Mouse (Mus musculus) cerebral cortex, adult 2 months (tissue): ENCODE measurements around the gene Mta1.

ENCODE experiments used
- WGBS: fragments of 180-500 bp; shearing (Covaris S2); methylation state at CpG from one replicate; pipeline ENCODE4 v1.1.7; 2018; 5-methylcytosine and 5-hydroxymethylcytosine counted together

The Mta1 gene

DNA sequence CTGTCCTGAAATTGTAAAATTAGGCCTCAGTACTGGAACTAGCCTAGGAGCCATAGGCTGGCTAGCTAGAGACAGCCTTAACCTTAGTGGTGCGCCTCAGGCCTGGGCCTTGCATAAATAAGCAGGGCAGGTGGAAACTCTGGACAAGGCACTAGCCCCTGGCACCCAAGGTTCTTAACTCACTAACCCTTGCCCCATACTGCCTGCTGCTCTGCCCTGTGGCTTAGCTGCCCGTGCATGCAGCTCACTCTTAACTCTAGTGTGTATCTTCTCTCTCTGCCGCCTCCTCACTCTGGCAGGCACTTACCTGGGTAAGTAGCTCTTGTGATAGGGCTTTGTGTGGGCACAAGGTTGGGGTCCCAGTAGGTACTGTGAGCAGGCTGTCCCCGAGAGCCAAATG, 36.4 kb downstream of the Mta1 start:
- 77% methylated on average over 4 of the region's 4 CpGs for WGBS

DNA sequence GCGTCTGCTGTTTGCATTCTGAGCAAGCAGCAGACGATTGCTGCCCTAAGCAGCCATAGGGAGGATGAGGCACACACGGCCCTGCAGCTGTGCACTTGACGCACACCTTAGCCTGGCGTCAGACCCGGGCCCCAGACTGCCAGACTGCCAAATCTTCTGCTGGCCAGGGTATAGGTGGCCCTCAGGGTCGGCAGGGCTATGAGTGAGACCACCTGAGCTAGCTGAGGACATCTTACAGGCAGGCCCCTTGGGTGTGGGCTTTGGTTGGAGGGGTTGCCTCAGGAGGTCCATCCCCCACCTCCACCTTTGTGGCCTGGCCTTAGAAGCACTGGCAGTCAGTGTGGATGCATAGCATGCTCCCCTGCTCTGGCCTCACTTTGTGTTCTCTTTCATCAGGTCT, 37.3 kb downstream of the Mta1 start:
- WGBS = 83% methylated on average over 7 of the region's 7 CpGs

DNA sequence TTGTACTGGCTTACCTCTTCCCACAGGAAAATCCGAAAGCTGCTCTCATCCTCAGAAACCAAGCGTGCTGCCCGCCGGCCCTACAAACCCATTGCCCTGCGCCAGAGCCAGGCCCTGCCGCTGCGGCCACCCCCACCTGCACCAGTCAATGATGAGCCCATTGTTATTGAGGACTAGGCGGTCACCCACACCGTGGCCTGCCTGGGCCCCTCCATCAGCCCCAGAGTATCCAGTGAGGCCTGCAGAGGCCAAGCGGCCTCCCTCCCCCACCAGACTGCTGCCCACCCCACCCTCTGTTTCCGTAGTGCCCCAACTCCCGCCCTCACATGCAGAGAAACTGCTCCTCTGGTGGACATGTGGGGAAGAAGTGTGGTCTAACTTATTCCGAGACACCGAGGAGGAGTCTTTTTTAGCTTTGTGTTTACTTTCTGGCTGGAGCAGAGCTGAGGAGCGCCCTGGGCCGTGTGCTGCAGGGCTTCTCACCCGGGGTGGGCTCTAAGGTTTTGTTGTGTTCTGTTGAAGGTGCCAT, 38.5 kb downstream of the Mta1 start:
- WGBS = 60% methylated on average over 17 of the region's 17 CpGs

DNA sequence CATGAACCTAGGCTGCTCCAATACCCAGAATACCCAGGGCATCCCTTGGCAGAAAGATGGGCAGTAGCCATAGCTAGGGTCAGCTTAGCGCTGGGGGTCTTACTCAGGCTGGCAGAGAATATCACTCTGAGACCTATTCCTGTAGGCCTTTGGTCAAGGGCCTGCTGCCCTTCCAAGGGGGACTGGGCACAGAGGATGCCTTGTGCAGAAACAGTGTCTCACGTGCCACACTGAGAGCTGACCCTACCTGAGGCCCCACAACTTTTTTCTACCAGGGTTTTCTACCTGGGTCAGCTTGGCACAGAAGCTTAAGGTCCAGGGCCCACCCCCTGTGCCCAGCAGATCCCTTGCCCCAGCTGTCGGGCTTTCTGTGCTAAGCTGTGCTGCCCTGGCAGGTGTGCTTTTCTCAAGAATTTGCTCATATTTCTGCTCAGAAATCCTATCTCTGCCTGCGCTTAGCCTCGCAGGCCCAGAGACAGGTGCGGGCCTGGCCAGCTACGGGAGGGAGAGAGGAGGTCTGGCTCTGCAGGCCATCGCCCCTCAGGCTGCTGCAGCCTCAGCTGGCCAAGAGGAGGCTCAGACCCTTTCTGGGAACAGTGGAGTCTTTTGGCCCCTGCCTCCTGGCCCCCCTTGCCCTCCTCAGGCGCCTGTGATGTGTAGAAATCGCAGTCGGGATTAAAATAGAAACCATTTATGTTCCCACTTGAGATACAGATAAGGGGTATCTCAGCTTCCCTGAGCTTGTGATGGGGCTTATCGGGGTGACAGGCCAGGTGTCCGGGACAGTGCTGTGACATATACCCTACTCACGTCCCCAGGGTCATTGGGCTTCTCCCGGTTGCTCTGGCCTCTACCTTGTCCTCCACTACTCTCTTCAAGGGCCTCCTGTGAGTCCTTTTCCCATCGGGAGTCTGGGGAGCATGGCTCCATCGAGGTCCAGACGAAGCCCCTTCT, 39.5 kb downstream of the Mta1 start:
- WGBS = 84% methylated on average over 18 of the region's 18 CpGs

DNA sequence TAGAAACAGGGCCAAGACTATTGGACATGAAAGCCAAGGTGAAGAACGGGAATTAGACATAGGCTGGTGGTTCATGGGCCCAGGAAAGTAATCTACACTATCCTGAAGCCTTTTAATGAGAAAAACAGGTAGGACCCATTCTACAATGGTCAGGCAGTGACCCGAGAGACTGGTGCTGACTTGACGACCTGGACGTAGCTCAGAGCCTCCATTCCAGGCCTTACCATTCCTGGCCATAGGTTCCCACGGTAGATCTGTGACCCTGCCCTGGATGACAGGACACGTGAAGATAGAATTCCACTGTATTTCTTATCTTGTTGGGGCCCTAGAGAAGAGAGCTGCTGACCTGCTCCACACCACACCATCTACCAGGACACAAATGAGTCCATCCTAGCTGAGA, 40.2 kb downstream of the Mta1 start:
- 92% methylated on average over 6 of the region's 6 CpGs for WGBS

GRCm38 (mm10) chr12:113138901-113139864, 41.1 kb downstream of the Mta1 start:
- WGBS = 42% methylated on average over 11 of the region's 11 CpGs

- WGBS = under 1% methylated on average over 68 of the region's 68 CpGs
These were observed 42.0 kb downstream of the Mta1 start, which contains the start of gene Crip2 for GRCm38 (mm10) chr12:113139908-113140615. Gene Crip2, plus strand, starts transcription at chr12:113140236.

GRCm38 (mm10) chr12:113140616-113141411, 42.7 kb downstream of the Mta1 start:
- WGBS = 4% methylated on average over 49 of the region's 49 CpGs

GRCm38 (mm10) chr12:113141531-113141973, 43.5 kb downstream of the Mta1 start:
- 14% methylated on average over 8 of the region's 8 CpGs for WGBS

DNA sequence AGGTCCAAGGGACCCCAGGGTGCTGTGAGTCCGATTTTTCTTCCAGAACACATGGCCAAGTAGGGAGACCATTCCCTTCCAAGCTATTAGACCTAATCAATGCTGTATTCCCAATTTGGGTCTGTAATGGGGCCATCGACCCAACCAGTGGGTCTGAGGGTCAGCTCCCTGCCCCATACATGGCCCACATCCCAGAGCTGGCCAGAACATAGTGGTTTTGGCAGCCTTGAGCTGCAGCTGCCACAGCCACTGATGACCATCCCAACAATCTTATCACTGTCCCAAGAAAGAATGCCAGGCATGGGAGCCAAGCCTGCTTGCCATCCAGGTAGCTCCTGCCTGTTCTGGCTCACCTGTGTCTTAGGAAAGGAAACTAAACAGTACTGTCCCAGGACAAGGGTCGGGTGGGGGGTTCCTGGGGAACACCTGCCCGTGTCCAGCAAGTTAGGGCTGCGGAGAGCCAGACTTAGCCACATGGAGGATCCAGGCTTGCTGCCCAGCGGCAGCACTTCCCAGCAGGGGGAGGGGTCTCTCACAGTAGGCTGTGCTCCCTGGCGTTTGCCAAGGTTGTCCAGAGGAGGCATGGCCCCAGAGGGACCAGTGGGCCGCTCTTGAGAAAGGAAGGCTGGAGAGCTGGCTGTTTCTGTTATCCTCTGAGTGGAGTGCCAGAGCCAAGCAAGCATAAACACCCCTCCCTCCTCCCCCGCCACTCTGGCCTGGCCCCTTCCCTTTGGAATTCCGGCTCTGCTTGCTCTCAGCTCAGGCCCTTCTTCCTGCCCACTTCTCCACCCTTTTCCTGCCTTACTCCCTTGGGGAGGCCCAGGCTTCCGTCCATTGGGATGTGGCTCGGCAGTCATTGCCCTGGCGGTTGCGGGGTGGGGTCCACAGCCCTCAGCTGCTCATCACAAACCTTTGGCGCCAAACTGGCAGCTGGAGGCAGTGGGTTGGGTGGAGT, 44.2 kb downstream of the Mta1 start:
- 19% methylated on average over 15 of the region's 15 CpGs for WGBS

GRCm38 (mm10) chr12:113143164-113143563, 45.1 kb downstream of the Mta1 start:
- 49% methylated on average over 7 of the region's 7 CpGs for WGBS

DNA sequence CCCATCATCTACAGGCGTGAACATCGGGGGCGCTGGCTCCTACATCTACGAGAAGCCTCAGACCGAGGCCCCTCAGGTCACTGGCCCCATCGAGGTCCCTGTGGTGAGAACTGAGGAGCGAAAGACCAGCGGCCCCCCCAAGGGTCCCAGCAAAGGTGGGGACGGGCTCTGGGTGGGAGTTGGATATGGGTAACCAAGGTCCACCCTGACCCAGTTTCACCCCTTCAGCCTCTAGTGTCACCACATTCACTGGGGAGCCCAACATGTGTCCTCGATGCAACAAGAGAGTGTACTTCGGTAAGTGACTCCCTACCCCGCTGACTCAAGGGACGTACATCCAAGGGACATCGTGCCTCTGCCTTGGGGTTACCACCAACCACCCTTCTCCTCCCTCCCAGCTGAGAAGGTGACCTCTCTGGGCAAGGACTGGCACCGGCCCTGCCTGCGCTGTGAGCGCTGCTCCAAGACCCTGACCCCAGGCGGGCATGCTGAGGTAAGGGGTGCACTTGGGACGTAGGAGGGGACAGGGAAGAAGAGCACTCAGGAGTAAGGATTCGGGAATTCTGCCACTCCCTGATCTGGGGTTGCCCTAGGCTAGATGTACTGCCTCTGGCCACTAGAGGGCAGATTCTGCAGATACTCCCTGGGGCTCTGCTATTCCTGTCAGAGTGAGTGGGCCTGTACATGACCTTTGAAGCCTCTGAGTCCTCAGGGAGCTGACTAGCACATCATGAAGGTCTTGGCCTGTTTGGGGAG, 46.1 kb downstream of the Mta1 start:
- 78% methylated on average over 20 of the region's 20 CpGs for WGBS

- WGBS = 86% methylated on average over 16 of the region's 16 CpGs
These were observed 46.8 kb downstream of the Mta1 start for GRCm38 (mm10) chr12:113144886-113145285.

- WGBS = 63% methylated on average over 5 of the region's 5 CpGs
These were observed 47.5 kb downstream of the Mta1 start for GRCm38 (mm10) chr12:113145591-113145990.

DNA sequence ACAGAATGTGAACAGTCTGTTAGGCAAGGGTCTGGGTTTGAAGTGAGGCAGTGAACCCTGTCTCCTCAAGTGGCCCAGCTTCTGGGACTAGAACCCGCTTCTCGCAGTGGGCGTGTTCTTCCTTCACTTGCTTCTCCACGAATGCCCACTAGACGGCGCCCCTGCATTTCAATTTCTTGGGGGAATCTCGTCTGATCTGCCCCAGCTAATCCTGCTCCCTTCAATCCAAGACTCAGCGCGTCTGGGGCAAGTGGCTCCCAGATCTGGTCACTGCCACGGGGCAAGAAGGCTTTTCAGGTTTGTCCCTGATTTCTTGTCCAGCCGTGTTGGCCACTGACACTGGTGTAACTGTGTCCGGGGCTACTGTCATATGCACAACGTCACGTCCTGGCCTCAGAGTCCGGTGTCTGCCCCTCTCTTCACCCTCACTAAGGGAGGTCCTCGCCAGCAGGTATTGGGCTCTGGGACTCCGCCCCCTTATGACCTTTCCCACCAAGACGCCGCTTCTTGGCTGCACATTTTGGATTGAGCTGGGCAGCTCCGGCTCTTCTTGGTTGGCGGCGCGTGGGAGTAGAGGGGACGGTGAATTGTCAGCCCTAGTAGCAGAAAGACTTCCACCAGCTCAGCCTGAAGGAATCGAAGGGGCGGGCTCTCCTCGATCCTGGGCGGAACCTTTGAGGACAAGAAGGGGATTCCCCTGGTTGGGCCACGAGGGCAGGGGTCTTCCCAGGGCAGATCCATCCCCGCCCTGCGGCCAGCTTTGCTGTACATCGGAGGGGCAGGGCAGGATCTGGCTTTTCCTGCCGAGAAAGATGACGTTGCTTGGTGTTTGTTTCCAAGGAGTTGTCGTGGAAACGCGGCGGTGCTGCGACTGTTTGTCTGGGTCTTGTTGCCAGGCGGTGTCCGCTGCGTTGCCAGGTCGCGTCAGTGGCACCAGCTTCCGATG, 48.3 kb downstream of the Mta1 start, which contains the start of gene Crip1:
Gene Crip1, plus strand, starts transcription at position 205 of the 946 bp plus-strand sequence.
- 11% methylated on average over 45 of the region's 45 CpGs for WGBS

DNA sequence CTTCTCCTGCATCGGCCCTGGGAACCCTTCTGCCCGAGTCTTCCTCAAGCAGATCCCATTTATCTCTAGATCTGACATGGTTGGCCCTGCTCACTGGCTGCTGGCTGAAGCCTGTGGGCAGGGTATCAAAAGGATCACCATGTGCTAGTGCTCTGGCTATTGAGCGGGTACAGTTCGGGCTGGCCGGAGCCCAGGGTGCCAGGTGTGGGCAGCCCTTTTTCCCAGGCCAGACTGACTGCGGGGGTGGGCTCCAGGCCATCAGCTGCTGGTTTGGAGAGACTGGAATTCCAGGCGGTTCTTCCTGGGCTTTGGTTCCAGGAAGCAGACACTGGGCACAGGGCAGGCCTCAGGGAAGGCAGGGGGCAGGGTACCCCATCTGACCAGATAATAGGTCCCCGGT, 49.4 kb downstream of the Mta1 start:
- 59% methylated on average over 8 of the region's 8 CpGs for WGBS

DNA sequence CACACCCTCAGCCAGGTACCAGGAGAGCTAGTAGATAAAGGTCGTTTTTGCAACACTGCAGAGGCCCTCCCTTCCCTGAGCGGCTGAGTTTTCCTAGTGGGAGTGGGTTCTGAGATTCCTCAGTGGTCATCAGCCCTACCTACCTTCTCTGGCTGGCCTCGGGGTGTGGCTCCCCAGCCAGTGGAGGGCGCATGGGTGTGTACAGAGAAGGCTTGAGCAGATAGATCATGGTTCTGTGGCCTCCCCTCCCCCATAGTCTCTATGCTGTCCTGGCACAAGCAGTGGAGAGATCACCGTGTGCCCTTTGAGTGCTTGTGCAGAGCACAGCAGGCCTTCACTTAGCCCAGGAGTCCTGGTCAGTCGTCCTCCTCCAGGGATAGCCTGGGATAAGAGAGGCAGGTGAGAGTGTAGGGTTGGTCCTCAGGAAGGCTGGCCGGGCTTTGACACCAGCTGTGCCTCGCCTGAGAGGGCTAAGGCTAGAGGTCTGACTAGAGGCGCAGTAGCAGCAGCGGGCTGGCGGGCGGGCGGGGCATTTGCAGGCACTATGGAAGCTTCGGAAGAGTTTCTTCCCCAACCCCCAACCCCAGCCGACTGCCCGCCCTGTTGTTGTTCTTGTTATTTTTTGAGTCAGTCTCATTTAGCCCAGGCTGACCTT, 50.4 kb downstream of the Mta1 start:
- WGBS = 68% methylated on average over 16 of the region's 16 CpGs
